In genomic region chr5:40775856-40776255, GRCm38 (mm10) we compare ENCODE assay signal across 15 mouse cellular contexts.
DNase-seq lines count a peak whose midpoint lies in the region; TF ChIP-seq lines count a peak whose summit lies in the region.
"Had no signal": no experiment of that assay in that cellular context is flagged by ENCODE, and none has a peak within 500 bp of the region (broad histone marks: within the 10 kb centered on the region; RNA-seq: fewer than 3 reads in every experiment).

No protein-coding gene starts in this region.

- H3K4me1 ChIP-seq in CH12.LX (ENCODE audit: control insufficient read depth in 1 of 2, insufficient read depth in 2 of 2) = no peaks in the 10 kb centered on the region

- peak; percentile 38 for DNase-seq in CH12.LX (ENCODE audit: extremely low read depth)
- no peak for DNase-seq in ovary, adult 18-20 months (ENCODE audit: low spot score)
- DNase-seq: adrenal gland, adult 2 months; adrenal gland, adult 8-10 months; adrenal gland, postnatal 10 days; adrenal gland, postnatal 14 days; adrenal gland, postnatal 25 days; adrenal gland, postnatal 36 days; B cell, adult 2 months; cerebellum, adult 11 months; cerebellum, adult 11-12 months; cerebellum, adult 18-20 months; cerebellum, adult 2 months; cerebellum, adult 8-10 months had no signal

- TF ChIP-seq POLR2A in CH12.LX (IDR thresholded peaks at IDR 0.05; ENCODE audit: low read depth, low read length) = no peak

- no peak overlapping the region for H3K4me2 ChIP-seq in CH12.LX (ENCODE audit: insufficient read depth, low read depth, poor library complexity, severe bottlenecking)

- H3K27me3 ChIP-seq in CH12.LX (replicated peaks) = peaks cover 4% of the 10 kb centered on the region

- TF ChIP-seq CTCF in CH12.LX (conservative IDR thresholded peaks at IDR 0.05 in 1 of 2, IDR thresholded peaks at IDR 0.05 in 1 of 2; ENCODE audit: low read depth in 2 of 2, low read length in 2 of 2) = no peak

- H3K9me3 ChIP-seq in CH12.LX (replicated peaks; ENCODE audit: low read length) = peaks cover 5% of the 10 kb centered on the region

- in situ Hi-C loops in CH12.LX (cut with MboI; ENCODE audit: low pct_ligation_motif_present, low pct_unique_long_range_greater_than_20kb, low sequenced_read_pairs) = no loop called here

- peak; percentile 72 for TF ChIP-seq EP300 in CH12.LX (IDR thresholded peaks at IDR 0.05; ENCODE audit: low read length)

- no peak overlapping the region for H3K27ac ChIP-seq in CH12.LX (ENCODE audit: insufficient read depth, low read depth)

- H3K36me3 ChIP-seq in CH12.LX (replicated peaks in 1 of 2; ENCODE audit: control insufficient read depth in 1 of 2, insufficient read depth in 1 of 2, low read length in 1 of 2) = no peaks in the 10 kb centered on the region
- H3K36me3 ChIP-seq: G1E had no signal

- dilution Hi-C loops in CH12.LX (cut with MboI; ENCODE audit: extremely low pct_ligation_motif_present, extremely low pct_unique_long_range_greater_than_20kb, low sequenced_read_pairs) = no loop called here

- H3K4me3 ChIP-seq in CH12.LX (replicated peaks in 1 of 3; ENCODE audit: low read depth in 2 of 3, low read length in 2 of 3, poor library complexity in 1 of 3) = no peak overlapping the region

- TF ChIP-seq RAD21 in CH12.LX (IDR thresholded peaks at IDR 0.05; ENCODE audit: low read depth, low read length) = no peak

- H3K79me2 ChIP-seq in CH12.LX (replicated peaks; ENCODE audit: control insufficient read depth, extremely low read depth, insufficient read depth, poor library complexity, severe bottlenecking) = no peaks in the 10 kb centered on the region

- H3K9ac ChIP-seq in CH12.LX (ENCODE audit: insufficient read depth, low read depth) = no peak overlapping the region

TF ChIP-seq in CH12.LX, 34 proteins besides CTCF, POLR2A, EP300 and RAD21:
- TF ChIP-seq JUND (conservative IDR thresholded peaks at IDR 0.05; ENCODE audit: low read depth, low read length) (peak; percentile 55; the same call in 1 of the 2 replicates), ELF1 (IDR thresholded peaks at IDR 0.05; ENCODE audit: low read depth, low read length) (no peak), CHD1 (IDR thresholded peaks at IDR 0.05; ENCODE audit: low read depth, low read length) (no peak), UBTF (IDR thresholded peaks at IDR 0.05; ENCODE audit: low read depth, low read length) (no peak), MAFK (IDR thresholded peaks at IDR 0.05; ENCODE audit: insufficient replicate concordance, low read length) (peak; percentile 87), JUN (IDR thresholded peaks at IDR 0.05; ENCODE audit: insufficient read depth, low read depth, low read length) (0 out of 2 replicates have a peak, but pooled peaks have one; percentile 9), CHD2 (IDR thresholded peaks at IDR 0.05; ENCODE audit: low read length) (no peak), ZKSCAN1 (IDR thresholded peaks at IDR 0.05; ENCODE audit: borderline replicate concordance, low read depth, low read length) (no peak), RCOR1 (conservative IDR thresholded peaks at IDR 0.05; ENCODE audit: low read depth, low read length) (no peak), SMC3 (IDR thresholded peaks at IDR 0.05; ENCODE audit: low read depth, low read length) (no peak), ZC3H11A (IDR thresholded peaks at IDR 0.05; ENCODE audit: low read depth, low read length) (no peak), BHLHE40 (IDR thresholded peaks at IDR 0.05; ENCODE audit: low read depth, low read length) (peak; percentile 11; the same call in 1 of the 2 replicates), IRF4 (IDR thresholded peaks at IDR 0.05; ENCODE audit: low read depth, low read length) (0 out of 2 replicates have a peak, but pooled peaks have one; percentile 17)
